In genomic region chr11:79669210-79669609, GRCm38 (mm10) we compare ENCODE assay signal across 13 mouse cellular contexts.
DNase-seq lines count a peak whose midpoint lies in the region; ATAC-seq and TF ChIP-seq lines count a peak whose summit lies in the region.
"Had no signal": no experiment of that assay in that cellular context is flagged by ENCODE, and none has a peak within 500 bp of the region (broad histone marks: within the 10 kb centered on the region; RNA-seq: fewer than 3 reads in every experiment).

No protein-coding gene starts in this region.

- H3K36me3 ChIP-seq in kidney, embryonic 16.5 days (ENCODE audit: insufficient read depth, low read length) = no peaks in the 10 kb centered on the region
- H3K36me3 ChIP-seq in embryonic facial prominence, embryonic 10.5 days (replicated peaks) = peaks cover 9% of the 10 kb centered on the region
- H3K36me3 ChIP-seq in limb, embryonic 12.5 days = no peaks in the 10 kb centered on the region
- H3K36me3 ChIP-seq: lung, embryonic 15.5 days; midbrain, embryonic 15.5 days had no signal

- ATAC-seq in kidney, embryonic 16.5 days (ENCODE audit: low FRiP score, low TSS enrichment) = peak; percentile 60
- ATAC-seq in Patski = peak; percentile 13
- ATAC-seq in limb, embryonic 12.5 days (ENCODE audit: insufficient number of reproducible peaks, insufficient read depth, low FRiP score, low TSS enrichment, low read depth) = no peak
- ATAC-seq: midbrain, embryonic 15.5 days had no signal

- WGBS in kidney, embryonic 16.5 days = 30% methylated on average over 6 of the region's 6 CpGs
- 46% methylated on average over 6 of the region's 6 CpGs for WGBS in embryonic facial prominence, embryonic 10.5 days
- 25% methylated on average over 6 of the region's 6 CpGs for WGBS in limb, embryonic 12.5 days

- H3K27ac ChIP-seq in kidney, embryonic 16.5 days (ENCODE audit: low read length) = peak overlapping the region; percentile 48
- H3K27ac ChIP-seq in embryonic facial prominence, embryonic 10.5 days (replicated peaks) = peak overlapping the region; percentile 87
- H3K27ac ChIP-seq in limb, embryonic 12.5 days = peak overlapping the region; percentile 95
- H3K27ac ChIP-seq: heart, adult 2 months; lung, embryonic 15.5 days; midbrain, embryonic 15.5 days had no signal

- intact Hi-C loops in heart, postnatal 36 days (cut with DNase I) = no loop called here

- H3K9ac ChIP-seq in kidney, embryonic 16.5 days (replicated peaks; ENCODE audit: low read length) = no peak overlapping the region
- H3K9ac ChIP-seq in limb, embryonic 12.5 days (replicated peaks) = no peak overlapping the region
- H3K9ac ChIP-seq: lung, embryonic 15.5 days; midbrain, embryonic 15.5 days had no signal

- POLR2A ChIA-PET in Patski (lab: Charles Lee) = no interaction called here

- no peaks in the 10 kb centered on the region for H3K27me3 ChIP-seq in kidney, embryonic 16.5 days (ENCODE audit: insufficient read depth, low read length)
- no peaks in the 10 kb centered on the region for H3K27me3 ChIP-seq in Patski
- H3K27me3 ChIP-seq in embryonic facial prominence, embryonic 10.5 days (replicated peaks; ENCODE audit: low read depth, poor library complexity, severe bottlenecking) = no peaks in the 10 kb centered on the region
- H3K27me3 ChIP-seq in limb, embryonic 12.5 days = no peaks in the 10 kb centered on the region
- H3K27me3 ChIP-seq: lung, embryonic 15.5 days; midbrain, embryonic 15.5 days had no signal

- peaks cover 38% of the 10 kb centered on the region for H3K4me1 ChIP-seq in kidney, embryonic 16.5 days (ENCODE audit: insufficient read depth, low read length)
- H3K4me1 ChIP-seq in embryonic facial prominence, embryonic 10.5 days = peaks cover 67% of the 10 kb centered on the region
- peaks cover 66% of the 10 kb centered on the region for H3K4me1 ChIP-seq in limb, embryonic 12.5 days (replicated peaks)

- no peak overlapping the region for H3K4me3 ChIP-seq in kidney, embryonic 16.5 days (ENCODE audit: low read length)
- H3K4me3 ChIP-seq in embryonic facial prominence, embryonic 10.5 days = no peak overlapping the region
- no peak overlapping the region for H3K4me3 ChIP-seq in limb, embryonic 12.5 days (replicated peaks)
- H3K4me3 ChIP-seq: heart, adult 2 months; lung, embryonic 15.5 days; midbrain, embryonic 15.5 days had no signal

- DNase-seq in kidney, postnatal 25 days = no peak
- DNase-seq in Patski (ENCODE audit: low read depth, low spot score) = no peak
- no peak for DNase-seq in embryonic facial prominence, embryonic 10.5 days (ENCODE audit: low spot score)
- no peak for DNase-seq in testis, postnatal 14 days (ENCODE audit: low spot score)
- no peak for DNase-seq in heart, postnatal 36 days
- DNase-seq in right cerebral cortex, postnatal 25 days = no peak
- DNase-seq: cerebellum, postnatal 36 days; heart, adult 2 months; thymus, adult 18-20 months had no signal

- TF ChIP-seq CTCF in Patski (IDR thresholded peaks at IDR 0.05) = no peak

- H3K4me2 ChIP-seq in kidney, embryonic 16.5 days (replicated peaks; ENCODE audit: low read depth, low read length) = no peak overlapping the region
- no peak overlapping the region; the same call in 1 of the 2 replicates for H3K4me2 ChIP-seq in limb, embryonic 12.5 days
- H3K4me2 ChIP-seq: lung, embryonic 15.5 days; midbrain, embryonic 15.5 days had no signal

- CTCF ChIA-PET in Patski (lab: Charles Lee) = interaction anchor here (1.1 to 2.3 kb wide), 3 partner anchors 10 to 40 kb away, joined by 3 to 6 read pairs (median 3); no protein-coding TSS in a partner anchor

- no peaks in the 10 kb centered on the region for H3K9me3 ChIP-seq in kidney, embryonic 16.5 days (ENCODE audit: low read length)
- no peaks in the 10 kb centered on the region for H3K9me3 ChIP-seq in embryonic facial prominence, embryonic 10.5 days
- H3K9me3 ChIP-seq in limb, embryonic 12.5 days = no peaks in the 10 kb centered on the region
- H3K9me3 ChIP-seq: lung, embryonic 15.5 days; midbrain, embryonic 15.5 days had no signal

- in situ Hi-C loops in Patski (cut with MboI; ENCODE audit: low pct_unique_long_range_greater_than_20kb) = no loop called here
